9 mouse cellular contexts compared by ENCODE assay signal in genomic region chr3:127853431-127854206, GRCm38 (mm10). TPM values are rescaled to one million over a fixed set of nuclear protein-coding genes. Genes with fewer than 3 reads are reported as not detected.
DNase-seq lines count a peak whose midpoint lies in the region; ATAC-seq and TF ChIP-seq lines count a peak whose summit lies in the region.
"Had no signal": no experiment of that assay in that cellular context is flagged by ENCODE, and none has a peak within 500 bp of the region (broad histone marks: within the 10 kb centered on the region; RNA-seq: fewer than 3 reads in every experiment).

No protein-coding gene starts in this region.

- H3K4me3 ChIP-seq in E14TG2a.4 (replicated peaks; ENCODE audit: low read length) = no peak overlapping the region
- H3K4me3 ChIP-seq in forebrain, embryonic 11.5 days (ENCODE audit: low read depth, low read length) = no peak overlapping the region
- H3K4me3 ChIP-seq in heart, embryonic 16.5 days (ENCODE audit: low read length) = no peak overlapping the region
- no peak overlapping the region for H3K4me3 ChIP-seq in liver, embryonic 14.5 days (ENCODE audit: insufficient read depth in 1 of 2, low read depth in 2 of 2, low read length in 2 of 2)
- H3K4me3 ChIP-seq in neural tube, embryonic 11.5 days (ENCODE audit: low read depth, low read length) = no peak overlapping the region
- H3K4me3 ChIP-seq in stomach, embryonic 15.5 days (replicated peaks) = no peak overlapping the region
- H3K4me3 ChIP-seq: erythroblast, embryonic 14.5 days had no signal

- no peak overlapping the region for H3K9ac ChIP-seq in forebrain, embryonic 11.5 days (ENCODE audit: low read length)
- H3K9ac ChIP-seq in heart, embryonic 16.5 days (ENCODE audit: low read length) = no peak overlapping the region
- no peak overlapping the region for H3K9ac ChIP-seq in liver, embryonic 14.5 days (replicated peaks)
- H3K9ac ChIP-seq in neural tube, embryonic 11.5 days (ENCODE audit: low read length) = no peak overlapping the region
- H3K9ac ChIP-seq in stomach, embryonic 15.5 days = no peak overlapping the region

- no peak overlapping the region for H3K27ac ChIP-seq in forebrain, embryonic 11.5 days (ENCODE audit: low read depth, low read length)
- no peak overlapping the region for H3K27ac ChIP-seq in heart, embryonic 16.5 days (ENCODE audit: low read length)
- H3K27ac ChIP-seq in liver, embryonic 14.5 days = no peak overlapping the region
- no peak overlapping the region for H3K27ac ChIP-seq in neural tube, embryonic 11.5 days (ENCODE audit: low read depth, low read length)
- H3K27ac ChIP-seq in stomach, embryonic 15.5 days = no peak overlapping the region

- no peaks in the 10 kb centered on the region for H3K4me1 ChIP-seq in E14TG2a.4 (replicated peaks; ENCODE audit: low read depth, low read length)
- H3K4me1 ChIP-seq in forebrain, embryonic 11.5 days (replicated peaks; ENCODE audit: control insufficient read depth, insufficient read depth, low read length) = no peaks in the 10 kb centered on the region; the same call in 1 of the 2 replicates
- H3K4me1 ChIP-seq in heart, embryonic 16.5 days (ENCODE audit: control insufficient read depth, insufficient read depth, low read length) = no peaks in the 10 kb centered on the region
- peaks cover 21 to 30% of the 10 kb centered on the region in 2 experiments for H3K4me1 ChIP-seq in liver, embryonic 14.5 days (replicated peaks; ENCODE audit: control insufficient read depth in 2 of 2, insufficient read depth in 2 of 2, low read length in 1 of 2)
- no peaks in the 10 kb centered on the region for H3K4me1 ChIP-seq in neural tube, embryonic 11.5 days (ENCODE audit: control insufficient read depth, insufficient read depth, low read length)
- H3K4me1 ChIP-seq in stomach, embryonic 15.5 days = no peaks in the 10 kb centered on the region

- TF ChIP-seq CTCF in E14TG2a.4 (conservative IDR thresholded peaks at IDR 0.05; ENCODE audit: low read length) = peak; percentile 49
- peak; percentile 92 for TF ChIP-seq CTCF in liver, embryonic 14.5 days (IDR thresholded peaks at IDR 0.05; ENCODE audit: low read depth)

- peak; percentile 80 for ATAC-seq in forebrain, embryonic 11.5 days (replicated peaks; ENCODE audit: low FRiP score)
- ATAC-seq in heart, embryonic 16.5 days (replicated peaks; ENCODE audit: extremely low read depth, insufficient read depth, low FRiP score) = peak; percentile 55; the same call in 1 of the 2 replicates
- ATAC-seq in liver, embryonic 14.5 days (ENCODE audit: insufficient read depth) = peak; percentile 41; the same call in 1 of the 2 replicates
- ATAC-seq in neural tube, embryonic 11.5 days (ENCODE audit: insufficient read depth, low FRiP score, low TSS enrichment) = peak; percentile 70
- ATAC-seq in stomach, embryonic 15.5 days (ENCODE audit: insufficient read depth, low FRiP score, low read depth) = peak; percentile 56

- WGBS in forebrain, embryonic 11.5 days = 17% methylated on average over 15 of the region's 15 CpGs
- 22% methylated on average over 15 of the region's 15 CpGs for WGBS in heart, embryonic 16.5 days
- WGBS in liver, embryonic 14.5 days (ENCODE audit: insufficient replicate concordance) = 40% methylated on average over 15 of the region's 15 CpGs
- WGBS in neural tube, embryonic 11.5 days = 20% methylated on average over 15 of the region's 15 CpGs
- 27% methylated on average over 15 of the region's 15 CpGs for WGBS in stomach, embryonic 15.5 days

- peak overlapping the region; percentile 22; the same call in 1 of the 2 replicates for H3K4me2 ChIP-seq in forebrain, embryonic 11.5 days (ENCODE audit: low read depth, low read length, severe bottlenecking)
- H3K4me2 ChIP-seq in heart, embryonic 16.5 days (ENCODE audit: low read depth, low read length) = no peak overlapping the region
- H3K4me2 ChIP-seq in liver, embryonic 14.5 days (ENCODE audit: low read depth) = no peak overlapping the region
- no peak overlapping the region for H3K4me2 ChIP-seq in neural tube, embryonic 11.5 days (ENCODE audit: low read depth)
- no peak overlapping the region for H3K4me2 ChIP-seq in stomach, embryonic 15.5 days

- no peaks in the 10 kb centered on the region for H3K9me3 ChIP-seq in E14TG2a.4 (ENCODE audit: low read length)
- H3K9me3 ChIP-seq in forebrain, embryonic 11.5 days (ENCODE audit: control insufficient read depth, low read length) = no peaks in the 10 kb centered on the region
- H3K9me3 ChIP-seq in heart, embryonic 16.5 days (replicated peaks; ENCODE audit: control insufficient read depth, low read length) = no peaks in the 10 kb centered on the region
- H3K9me3 ChIP-seq in liver, embryonic 14.5 days (ENCODE audit: control insufficient read depth, low read length) = no peaks in the 10 kb centered on the region
- H3K9me3 ChIP-seq in neural tube, embryonic 11.5 days (ENCODE audit: control insufficient read depth, low read length) = no peaks in the 10 kb centered on the region
- H3K9me3 ChIP-seq in stomach, embryonic 15.5 days = no peaks in the 10 kb centered on the region

- H3K27me3 ChIP-seq in E14TG2a.4 (ENCODE audit: insufficient read depth, low read length) = peaks cover 4% of the 10 kb centered on the region; the same call in 1 of the 2 replicates
- no peaks in the 10 kb centered on the region for H3K27me3 ChIP-seq in forebrain, embryonic 11.5 days (ENCODE audit: control insufficient read depth, insufficient read depth, low read length)
- H3K27me3 ChIP-seq in heart, embryonic 16.5 days (ENCODE audit: control insufficient read depth, insufficient read depth, low read length) = no peaks in the 10 kb centered on the region; the same call in 1 of the 2 replicates
- H3K27me3 ChIP-seq in liver, embryonic 14.5 days (ENCODE audit: control insufficient read depth, insufficient read depth, low read length) = no peaks in the 10 kb centered on the region
- H3K27me3 ChIP-seq in neural tube, embryonic 11.5 days (ENCODE audit: control insufficient read depth, insufficient read depth, low read length) = no peaks in the 10 kb centered on the region
- H3K27me3 ChIP-seq in stomach, embryonic 15.5 days (replicated peaks) = no peaks in the 10 kb centered on the region

- H3K36me3 ChIP-seq in E14TG2a.4 (ENCODE audit: insufficient read depth, low read length) = no peaks in the 10 kb centered on the region
- H3K36me3 ChIP-seq in forebrain, embryonic 11.5 days (ENCODE audit: control insufficient read depth, insufficient read depth, low read length) = no peaks in the 10 kb centered on the region
- H3K36me3 ChIP-seq in heart, embryonic 16.5 days (ENCODE audit: control insufficient read depth, insufficient read depth) = no peaks in the 10 kb centered on the region
- H3K36me3 ChIP-seq in liver, embryonic 14.5 days (replicated peaks; ENCODE audit: control insufficient read depth, insufficient read depth, low read depth) = no peaks in the 10 kb centered on the region
- H3K36me3 ChIP-seq in neural tube, embryonic 11.5 days (ENCODE audit: control insufficient read depth, insufficient read depth, low read length) = no peaks in the 10 kb centered on the region
- no peaks in the 10 kb centered on the region for H3K36me3 ChIP-seq in stomach, embryonic 15.5 days

- DNase-seq in c-Kit-positive CD71-positive TER-119-positive erythroid progenitor cells, embryonic 14.5 days (ENCODE audit: low spot score) = peak; percentile 72
- peak; percentile 83 for DNase-seq in forebrain, embryonic 11.5 days (ENCODE audit: low spot score)
- peak; percentile 82 for DNase-seq in kidney, postnatal 14 days
- DNase-seq in liver, embryonic 14.5 days (ENCODE audit: low read depth in 3 of 3, low spot score in 3 of 3) = peak; percentile 45 to 56 (median 53)
- DNase-seq in neural tube, embryonic 11.5 days (ENCODE audit: low spot score) = peak; percentile 63

- no peak for TF ChIP-seq EP300 in liver, embryonic 14.5 days (IDR thresholded peaks at IDR 0.05; ENCODE audit: low read depth)

RNA-seq across cellular contexts. Expression of gene Ap1ar, which starts 16.3 kb away (rescaled TPM):
- polyA plus RNA-seq in forebrain, embryonic 11.5 days (2014; fragmentation: Nextera tagmentation; extraction: Ambion mirVana) = 82.8 and 86.8 TPM in 2 replicates
- 23.8 and 31.6 TPM in 2 replicates for polyA plus RNA-seq in heart, embryonic 16.5 days (2015; fragmentation: Nextera tagmentation; extraction: Ambion mirVana)
- 15.3 and 23.6 TPM in 2 replicates for polyA plus RNA-seq in liver, embryonic 14.5 days (2012; rRNA removed)
- 12.4 and 15.7 TPM in 2 replicates for polyA plus RNA-seq in liver, embryonic 14.5 days (2014; fragmentation: Nextera tagmentation; extraction: Ambion mirVana)
- polyA plus RNA-seq in neural tube, embryonic 11.5 days (2014; fragmentation: Nextera tagmentation; extraction: Ambion mirVana) = 71.2 and 78.0 TPM in 2 replicates
- 66.9 and 70.0 TPM in 2 replicates for polyA plus RNA-seq in stomach, embryonic 15.5 days (2015; fragmentation: Nextera tagmentation; extraction: Ambion mirVana)

RNA-seq across cellular contexts. Expression of gene Fam241a, which starts 42.5 kb away (rescaled TPM):
- polyA plus RNA-seq in forebrain, embryonic 11.5 days (2014; fragmentation: Nextera tagmentation; extraction: Ambion mirVana) = 4.6 and 5.5 TPM in 2 replicates
- polyA plus RNA-seq in heart, embryonic 16.5 days (2015; fragmentation: Nextera tagmentation; extraction: Ambion mirVana) = 7.9 and 8.0 TPM in 2 replicates
- polyA plus RNA-seq in liver, embryonic 14.5 days (2012; rRNA removed) = 16.9 and 24.2 TPM in 2 replicates
- polyA plus RNA-seq in liver, embryonic 14.5 days (2014; fragmentation: Nextera tagmentation; extraction: Ambion mirVana) = 51.9 and 56.9 TPM in 2 replicates
- polyA plus RNA-seq in neural tube, embryonic 11.5 days (2014; fragmentation: Nextera tagmentation; extraction: Ambion mirVana) = 7.1 and 9.0 TPM in 2 replicates
- 21.0 and 27.9 TPM in 2 replicates for polyA plus RNA-seq in stomach, embryonic 15.5 days (2015; fragmentation: Nextera tagmentation; extraction: Ambion mirVana)
